ENCODE assay signal across 10 mouse cellular contexts in the genomic region with DNA sequence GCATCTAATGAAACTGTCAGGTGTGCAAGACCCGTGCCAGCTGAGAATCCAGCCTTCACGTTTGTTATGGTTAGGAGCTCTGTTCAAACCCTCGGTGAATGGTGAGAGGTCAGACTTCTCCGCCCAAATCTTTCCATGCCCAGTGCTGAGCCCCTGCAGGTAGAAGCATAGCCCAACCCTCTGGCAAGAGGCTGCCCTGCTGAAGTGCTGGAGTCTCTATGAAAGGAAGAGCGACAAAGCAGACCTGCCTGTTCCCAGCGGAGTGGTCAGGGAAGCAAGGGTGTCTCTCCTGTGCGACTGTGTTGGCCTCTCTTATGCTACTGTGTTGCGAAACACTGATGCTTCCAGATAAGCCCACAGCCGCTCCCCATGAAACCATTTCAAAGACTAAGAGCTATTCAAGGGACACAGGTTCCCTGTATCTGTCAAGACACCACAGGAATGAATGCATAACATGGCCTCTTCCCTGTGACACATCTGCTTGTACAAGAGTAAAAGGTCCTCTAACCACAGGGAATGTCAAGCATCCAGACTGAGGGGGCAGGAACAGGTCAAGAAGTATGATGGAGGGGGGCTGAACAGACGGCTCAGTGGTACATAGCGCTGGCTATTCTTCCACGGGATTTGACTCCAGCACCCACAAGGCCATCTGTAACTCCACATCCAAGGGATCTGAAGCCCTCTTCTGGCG. TPM values are rescaled to one million over a fixed set of nuclear protein-coding genes. Genes with fewer than 3 reads are reported as not detected.
DNase-seq lines count a peak whose midpoint lies in the region; ATAC-seq and TF ChIP-seq lines count a peak whose summit lies in the region.
"Had no signal": no experiment of that assay in that cellular context is flagged by ENCODE, and none has a peak within 500 bp of the region (broad histone marks: within the 10 kb centered on the region; RNA-seq: fewer than 3 reads in every experiment).

No protein-coding gene starts in this region.

- H3K4me1 ChIP-seq in forebrain, postnatal 0 days (ENCODE audit: insufficient read depth) = no peaks in the 10 kb centered on the region
- peaks cover 7% of the 10 kb centered on the region; the same call in 1 of the 2 replicates for H3K4me1 ChIP-seq in forebrain, embryonic 16.5 days (replicated peaks; ENCODE audit: control insufficient read depth, insufficient read depth, low read length)
- peaks cover 32% of the 10 kb centered on the region for H3K4me1 ChIP-seq in lung, embryonic 15.5 days
- H3K4me1 ChIP-seq in lung, adult 2 months (ENCODE audit: control insufficient read depth, insufficient read depth, low read length) = peaks cover 3% of the 10 kb centered on the region
- 0 out of 2 replicates have a peak, but pooled peaks cover 13% of the 10 kb centered on the region for H3K4me1 ChIP-seq in hindbrain, embryonic 14.5 days (replicated peaks; ENCODE audit: control insufficient read depth, insufficient read depth, low read length)
- peaks cover 6% of the 10 kb centered on the region; the same call in 1 of the 2 replicates for H3K4me1 ChIP-seq in midbrain, embryonic 16.5 days (ENCODE audit: control insufficient read depth, insufficient read depth, low read length)

- no peak for TF ChIP-seq POLR2A in lung, adult 2 months (IDR thresholded peaks at IDR 0.05; ENCODE audit: borderline replicate concordance, extremely low read depth, low read depth, low read length)

- 0 out of 2 replicates have a peak overlapping the region, but pooled peaks have one; percentile 47 for H3K4me2 ChIP-seq in forebrain, postnatal 0 days (ENCODE audit: low read depth)
- H3K4me2 ChIP-seq in forebrain, embryonic 16.5 days (ENCODE audit: low read length) = no peak overlapping the region
- H3K4me2 ChIP-seq in lung, embryonic 15.5 days = peak overlapping the region; percentile 53
- peak overlapping the region; percentile 53 for H3K4me2 ChIP-seq in hindbrain, embryonic 14.5 days (replicated peaks)
- H3K4me2 ChIP-seq in midbrain, embryonic 16.5 days (ENCODE audit: low read length) = peak overlapping the region; percentile 57

- no peaks in the 10 kb centered on the region for H3K9me3 ChIP-seq in forebrain, postnatal 0 days (ENCODE audit: low read length)
- no peaks in the 10 kb centered on the region for H3K9me3 ChIP-seq in forebrain, embryonic 16.5 days (ENCODE audit: control insufficient read depth, low read length)
- H3K9me3 ChIP-seq in lung, embryonic 15.5 days = no peaks in the 10 kb centered on the region
- H3K9me3 ChIP-seq in hindbrain, embryonic 14.5 days (ENCODE audit: control insufficient read depth, low read length) = no peaks in the 10 kb centered on the region
- no peaks in the 10 kb centered on the region for H3K9me3 ChIP-seq in midbrain, embryonic 16.5 days (replicated peaks; ENCODE audit: control insufficient read depth, low read length, poor library complexity, severe bottlenecking)
- H3K9me3 ChIP-seq: limb, embryonic 13.5 days had no signal

- 36% methylated on average over 13 of the region's 13 CpGs for WGBS in forebrain, postnatal 0 days
- 39% methylated on average over 13 of the region's 13 CpGs for WGBS in forebrain, embryonic 16.5 days
- 25% methylated on average over 13 of the region's 13 CpGs for WGBS in lung, embryonic 15.5 days
- WGBS in lung, adult 2 months = 42% methylated on average over 13 of the region's 13 CpGs
- 41% methylated on average over 13 of the region's 13 CpGs for WGBS in hindbrain, embryonic 14.5 days
- 35% methylated on average over 13 of the region's 13 CpGs for WGBS in midbrain, embryonic 16.5 days

- H3K36me3 ChIP-seq in forebrain, postnatal 0 days (ENCODE audit: insufficient read depth) = no peaks in the 10 kb centered on the region
- no peaks in the 10 kb centered on the region for H3K36me3 ChIP-seq in forebrain, embryonic 16.5 days (ENCODE audit: control insufficient read depth, insufficient read depth)
- no peaks in the 10 kb centered on the region for H3K36me3 ChIP-seq in lung, embryonic 15.5 days
- no peaks in the 10 kb centered on the region for H3K36me3 ChIP-seq in hindbrain, embryonic 14.5 days (replicated peaks; ENCODE audit: control insufficient read depth, insufficient read depth)
- no peaks in the 10 kb centered on the region for H3K36me3 ChIP-seq in midbrain, embryonic 16.5 days (ENCODE audit: control insufficient read depth, insufficient read depth, low read length)
- H3K36me3 ChIP-seq: limb, embryonic 13.5 days had no signal

- H3K27ac ChIP-seq in forebrain, postnatal 0 days (ENCODE audit: low read depth, low read length) = no peak overlapping the region
- H3K27ac ChIP-seq in forebrain, embryonic 16.5 days (ENCODE audit: low read length) = no peak overlapping the region
- no peak overlapping the region for H3K27ac ChIP-seq in lung, embryonic 15.5 days
- no peak overlapping the region for H3K27ac ChIP-seq in hindbrain, embryonic 14.5 days
- no peak overlapping the region for H3K27ac ChIP-seq in midbrain, embryonic 16.5 days (ENCODE audit: low read length)
- H3K27ac ChIP-seq: kidney, postnatal 0 days; limb, embryonic 13.5 days had no signal

- no peak for DNase-seq in forebrain, postnatal 0 days
- DNase-seq in lung, adult 2 months = no peak
- no peak for DNase-seq in hindbrain, embryonic 14.5 days (ENCODE audit: low spot score)
- DNase-seq in ovary, adult 18-20 months (ENCODE audit: low spot score) = no peak

- no peak; the same call in 1 of the 2 replicates for TF ChIP-seq CTCF in forebrain, postnatal 0 days (IDR thresholded peaks at IDR 0.05; ENCODE audit: low read depth)
- TF ChIP-seq CTCF in lung, adult 2 months (IDR thresholded peaks at IDR 0.05; ENCODE audit: insufficient read depth, low read length) = no peak

- no peak overlapping the region for H3K4me3 ChIP-seq in forebrain, postnatal 0 days (ENCODE audit: low read depth, low read length)
- H3K4me3 ChIP-seq in forebrain, embryonic 16.5 days (replicated peaks; ENCODE audit: low read length) = no peak overlapping the region
- H3K4me3 ChIP-seq in lung, embryonic 15.5 days = no peak overlapping the region
- H3K4me3 ChIP-seq in lung, adult 2 months (replicated peaks; ENCODE audit: extremely low read depth, low read depth, low read length) = no peak overlapping the region
- no peak overlapping the region for H3K4me3 ChIP-seq in hindbrain, embryonic 14.5 days (replicated peaks; ENCODE audit: low read length)
- no peak overlapping the region for H3K4me3 ChIP-seq in midbrain, embryonic 16.5 days (ENCODE audit: low read depth, low read length)

- no peak for ATAC-seq in forebrain, postnatal 0 days
- no peak for ATAC-seq in forebrain, embryonic 16.5 days
- ATAC-seq in lung, embryonic 15.5 days (ENCODE audit: borderline replicate concordance, extremely low read depth, low FRiP score, low TSS enrichment) = no peak
- ATAC-seq in hindbrain, embryonic 14.5 days (ENCODE audit: low FRiP score) = no peak
- ATAC-seq in midbrain, embryonic 16.5 days = no peak
- no peak for ATAC-seq in monocyte, adult 5-6 weeks (replicated peaks; ENCODE audit: insufficient number of reproducible peaks, low FRiP score, low TSS enrichment, poor library complexity, severe bottlenecking)

- peaks cover 15% of the 10 kb centered on the region; the same call in 1 of the 2 replicates for H3K27me3 ChIP-seq in forebrain, postnatal 0 days (ENCODE audit: insufficient read depth, low read length)
- peaks cover 23% of the 10 kb centered on the region for H3K27me3 ChIP-seq in forebrain, embryonic 16.5 days (replicated peaks; ENCODE audit: control insufficient read depth, insufficient read depth, low read length)
- H3K27me3 ChIP-seq in lung, embryonic 15.5 days = peaks cover 50% of the 10 kb centered on the region
- peaks cover 50% of the 10 kb centered on the region for H3K27me3 ChIP-seq in hindbrain, embryonic 14.5 days (ENCODE audit: control insufficient read depth, insufficient read depth, low read length)
- H3K27me3 ChIP-seq in midbrain, embryonic 16.5 days (ENCODE audit: control insufficient read depth, insufficient read depth, low read depth, low read length) = peaks cover 11% of the 10 kb centered on the region

- no peak overlapping the region for H3K9ac ChIP-seq in forebrain, postnatal 0 days
- no peak overlapping the region for H3K9ac ChIP-seq in forebrain, embryonic 16.5 days (replicated peaks; ENCODE audit: low read depth, low read length)
- H3K9ac ChIP-seq in lung, embryonic 15.5 days = no peak overlapping the region
- H3K9ac ChIP-seq in hindbrain, embryonic 14.5 days = no peak overlapping the region
- no peak overlapping the region for H3K9ac ChIP-seq in midbrain, embryonic 16.5 days (ENCODE audit: low read depth, low read length)

RNA-seq across cellular contexts. Expression of gene Nsun2, which starts 44.8 kb away (rescaled TPM):
- total RNA-seq in forebrain, postnatal 0 days (2014; rRNA removed) = 64.2 and 64.3 TPM in 2 replicates
- 64.6 and 74.4 TPM in 2 replicates for polyA plus RNA-seq in forebrain, postnatal 0 days (2015; fragmentation: Nextera tagmentation; extraction: Ambion mirVana)
- 90.8 and 95.3 TPM in 2 replicates for polyA plus RNA-seq in forebrain, embryonic 16.5 days (2015; fragmentation: Nextera tagmentation; extraction: Ambion mirVana)
- polyA plus RNA-seq in lung, embryonic 15.5 days (2015; fragmentation: Nextera tagmentation; extraction: Ambion mirVana) = 112 and 113 TPM in 2 replicates
- polyA plus RNA-seq in lung, adult 2 months (2012; rRNA removed) = 19.3 and 28.7 TPM in 2 replicates
- 73.3 and 86.6 TPM in 2 replicates for polyA plus RNA-seq in hindbrain, embryonic 14.5 days (2014; fragmentation: Nextera tagmentation; extraction: Ambion mirVana)
- polyA plus RNA-seq in midbrain, embryonic 16.5 days (2015; fragmentation: Nextera tagmentation; extraction: Ambion mirVana) = 67.9 and 70.2 TPM in 2 replicates
- total RNA-seq in monocyte, adult 5-6 weeks (2017) = 73.1 to 84.0 TPM (median 80.0 TPM) in 3 replicates

RNA-seq across cellular contexts. Expression of gene Tent4a, which starts 45.7 kb away (rescaled TPM):
- total RNA-seq in forebrain, postnatal 0 days (2014; rRNA removed) = 21.7 and 29.3 TPM in 2 replicates
- 4.5 and 4.9 TPM in 2 replicates for polyA plus RNA-seq in forebrain, postnatal 0 days (2015; fragmentation: Nextera tagmentation; extraction: Ambion mirVana)
- 7.5 and 9.0 TPM in 2 replicates for polyA plus RNA-seq in forebrain, embryonic 16.5 days (2015; fragmentation: Nextera tagmentation; extraction: Ambion mirVana)
- 5.3 and 5.7 TPM in 2 replicates for polyA plus RNA-seq in lung, embryonic 15.5 days (2015; fragmentation: Nextera tagmentation; extraction: Ambion mirVana)
- 12.0 and 12.5 TPM in 2 replicates for polyA plus RNA-seq in lung, adult 2 months (2012; rRNA removed)
- 8.9 and 9.3 TPM in 2 replicates for polyA plus RNA-seq in hindbrain, embryonic 14.5 days (2014; fragmentation: Nextera tagmentation; extraction: Ambion mirVana)
- polyA plus RNA-seq in midbrain, embryonic 16.5 days (2015; fragmentation: Nextera tagmentation; extraction: Ambion mirVana) = 5.4 and 6.3 TPM in 2 replicates
- 4.9 to 16.1 TPM (median 9.2 TPM) in 3 replicates for total RNA-seq in monocyte, adult 5-6 weeks (2017)
